Mouse (Mus musculus) kidney, postnatal 0 days (tissue): ENCODE measurements around the gene Cgn. TPM values are rescaled to one million over a fixed set of nuclear protein-coding genes. Genes with fewer than 3 reads are reported as not detected.
"Not testable (repeated sequence)": the region's sequence is repeated elsewhere in the genome, so short reads cannot be mapped to it uniquely, and the experiment has no call there.

ENCODE experiments used
- ATAC-seq: fragments of 200-750 bp; cut with Nextera tagmentation; replicated peaks from 2 replicates; pipeline ENCODE4 v1.8.0; 2017; ENCODE audit warnings: low read depth, moderate number of reproducible peaks, moderate TSS enrichment, moderate library complexity; ENCODE audit not compliant: low FRiP score
- DNase-seq: peaks from one replicate; pipeline ENCODE4 v3.0.0-alpha.2; 2016; ENCODE audit warnings: low spot score
- H3K27ac ChIP-seq: fragments of 300-500 bp; sonication (generic); 2 replicates; pipeline ENCODE4 v1.5.1; 2014; ENCODE audit warnings: mild to moderate bottlenecking
- H3K27me3 ChIP-seq: fragments of 300-500 bp; sonication (generic); 2 replicates; pipeline ENCODE4 v1.6.1; 2014; ENCODE audit warnings: low read length, mixed read lengths; ENCODE audit not compliant: insufficient read depth
- H3K36me3 ChIP-seq: fragments of 300-500 bp; sonication (generic); 2 replicates; pipeline ENCODE4 v1.6.1; 2014; ENCODE audit warnings: low read length, mixed read lengths; ENCODE audit not compliant: insufficient read depth
- H3K4me1 ChIP-seq: fragments of 300-500 bp; sonication (generic); replicated peaks from 2 replicates; pipeline ENCODE4 v1.6.1; 2014; ENCODE audit warnings: antibody characterized with exemption, low read length, mixed read lengths; ENCODE audit not compliant: insufficient read depth
- H3K4me2 ChIP-seq: fragments of 300-500 bp; sonication (generic); 2 replicates; pipeline ENCODE4 v1.6.1; 2014; ENCODE audit warnings: mild to moderate bottlenecking, low read length, moderate library complexity, mixed read lengths
- H3K4me3 ChIP-seq: fragments of 300-500 bp; sonication (generic); replicated peaks from 2 replicates; pipeline ENCODE4 v1.5.1; 2014; ENCODE audit warnings: low read depth, low read length
- H3K9ac ChIP-seq: fragments of 300-500 bp; sonication (generic); 2 replicates; pipeline ENCODE4 v1.6.1; 2014; ENCODE audit warnings: low read depth, low read length
- H3K9me3 ChIP-seq: fragments of 300-500 bp; sonication (generic); replicated peaks from 2 replicates; pipeline ENCODE4 v1.6.1; 2016; ENCODE audit warnings: low read length, inconsistent platforms, mixed read lengths
- CTCF ChIP-seq: IDR thresholded peaks from 2 replicates; pipeline ENCODE4 v1.5.1; 2016; ENCODE audit warnings: antibody characterized with exemption, low read depth, mild to moderate bottlenecking, moderate library complexity
- WGBS: fragments of 180-500 bp; shearing (Covaris S2); extraction: QIAGEN DNeasy Blood & Tissue Kit; methylation state at CpG from one replicate; pipeline ENCODE4 v1.1.7; 2014; 5-methylcytosine and 5-hydroxymethylcytosine counted together
- polyA plus RNA-seq: library from polyadenylated mRNA; unstranded; fragments of >200 nt; fragmentation: Nextera tagmentation; extraction: Ambion mirVana; gene quantifications from 2 replicates; pipeline ENCODE4 v1.2.1, GENCODE M21; 2015

Gene Cgn
- polyA plus RNA-seq, 1 experiment from 2014 or later: 15.7 TPM

GRCm38 (mm10) chr3:94764545-94765292 is 21.6 kb downstream of the Cgn start:
- H3K36me3 ChIP-seq, H3K4me2 ChIP-seq, DNase-seq, H3K9me3 ChIP-seq, H3K27ac ChIP-seq, H3K27me3 ChIP-seq, H3K4me1 ChIP-seq, ATAC-seq, H3K9ac ChIP-seq, H3K4me3 ChIP-seq: not testable (repeated sequence)
- 94% methylated on average over 3 of the region's 5 CpGs for WGBS
- TF ChIP-seq CTCF: peak; percentile 21; the same call in 1 of the 2 replicates

- not testable (repeated sequence) for DNase-seq, H3K9ac ChIP-seq, H3K4me2 ChIP-seq, H3K36me3 ChIP-seq, H3K27me3 ChIP-seq, H3K4me1 ChIP-seq, H3K27ac ChIP-seq, H3K4me3 ChIP-seq, H3K9me3 ChIP-seq
- WGBS: 59% methylated on average over 3 of the region's 9 CpGs
- peak; percentile 92 for ATAC-seq
Observed at GRCm38 (mm10) chr3:94758427-94758826, 27.9 kb downstream of the Cgn start.

GRCm38 (mm10) chr3:94758056-94758409 is 28.3 kb downstream of the Cgn start:
- not testable (repeated sequence) for H3K9ac ChIP-seq, H3K36me3 ChIP-seq, H3K4me1 ChIP-seq, H3K9me3 ChIP-seq, DNase-seq, H3K27me3 ChIP-seq, H3K4me3 ChIP-seq, H3K27ac ChIP-seq
- H3K4me2 ChIP-seq: peak overlapping the region; percentile 36; the same call in 1 of the 2 replicates
- WGBS: 2% methylated on average over 19 of the region's 31 CpGs
- ATAC-seq: peak; percentile 94

GRCm38 (mm10) chr3:94757251-94758055 is 28.8 kb downstream of the Cgn start:
- H3K27me3 ChIP-seq, H3K36me3 ChIP-seq, H3K27ac ChIP-seq, H3K9me3 ChIP-seq, H3K4me1 ChIP-seq: not testable (repeated sequence)
- ATAC-seq: peak; percentile 46
- H3K4me3 ChIP-seq: peak overlapping the region; percentile 35
- H3K9ac ChIP-seq: peak overlapping the region; percentile 50; the same call in 1 of the 2 replicates
- 1% methylated on average over 22 of the region's 47 CpGs for WGBS
- peak; percentile 37 for DNase-seq
- H3K4me2 ChIP-seq: peak overlapping the region; percentile 64

- no peak for TF ChIP-seq CTCF
- 96% methylated on average over 17 of the region's 17 CpGs for WGBS
- Histone ChIP-seq H3K4me2 (no peak overlapping the region), H3K4me1 (no peaks in the 10 kb centered on the region), H3K27ac (no peak overlapping the region), H3K9ac (no peak overlapping the region), H3K36me3 (no peaks in the 10 kb centered on the region), H3K27me3 (no peaks in the 10 kb centered on the region), H3K4me3 (no peak overlapping the region), H3K9me3 (no peaks in the 10 kb centered on the region)
- no peak for ATAC-seq
- no peak for DNase-seq
Observed at GRCm38 (mm10) chr3:94745691-94746090, 40.6 kb downstream of the Cgn start.

- H3K4me2 ChIP-seq, ATAC-seq, H3K27ac ChIP-seq, H3K4me3 ChIP-seq, H3K36me3 ChIP-seq, H3K27me3 ChIP-seq, H3K4me1 ChIP-seq, H3K9me3 ChIP-seq, H3K9ac ChIP-seq: not testable (repeated sequence)
- WGBS: 31% methylated on average over 2 of the region's 2 CpGs
- peak; percentile 4 for DNase-seq
- peak; percentile 40; the same call in 1 of the 2 replicates for TF ChIP-seq CTCF
Observed at GRCm38 (mm10) chr3:94723637-94724036, 62.7 kb downstream of the Cgn start.

- not testable (repeated sequence) for H3K4me3 ChIP-seq, DNase-seq, H3K36me3 ChIP-seq, ATAC-seq, H3K9ac ChIP-seq, H3K4me2 ChIP-seq, H3K9me3 ChIP-seq, H3K4me1 ChIP-seq, H3K27ac ChIP-seq, H3K27me3 ChIP-seq
- 39% methylated on average over 1 of the region's 1 CpGs for WGBS
Observed at GRCm38 (mm10) chr3:94718253-94718652, 68.0 kb downstream of the Cgn start.

GRCm38 (mm10) chr3:94713424-94713823 is 72.9 kb downstream of the Cgn start:
- H3K4me3 ChIP-seq, H3K36me3 ChIP-seq, H3K9ac ChIP-seq, DNase-seq, H3K4me1 ChIP-seq, H3K27ac ChIP-seq, H3K4me2 ChIP-seq, ATAC-seq, H3K27me3 ChIP-seq, H3K9me3 ChIP-seq: not testable (repeated sequence)
- 89% methylated on average over 3 of the region's 3 CpGs for WGBS

- not testable (repeated sequence) for H3K27me3 ChIP-seq, H3K4me2 ChIP-seq, H3K36me3 ChIP-seq, DNase-seq, H3K4me1 ChIP-seq, ATAC-seq, H3K9ac ChIP-seq, H3K9me3 ChIP-seq, H3K4me3 ChIP-seq, H3K27ac ChIP-seq
Observed at GRCm38 (mm10) chr3:94710591-94710990, 75.7 kb downstream of the Cgn start.
